Mouse (Mus musculus): ENCODE results near the gene Ero1l.

The Ero1l gene

GRCm38 (mm10) chr14:45318426-45319236 lies at the start of gene Ero1l:
Ero1l (minus strand) TSS chr14:45318771.
- in situ Hi-C loops (cut with MboI; ENCODE audit: low pct_unique_long_range_greater_than_20kb in 1 of 2, low sequenced_read_pairs in 2 of 2, unreplicated experiment in 1 of 2) = no loop called here

DNA sequence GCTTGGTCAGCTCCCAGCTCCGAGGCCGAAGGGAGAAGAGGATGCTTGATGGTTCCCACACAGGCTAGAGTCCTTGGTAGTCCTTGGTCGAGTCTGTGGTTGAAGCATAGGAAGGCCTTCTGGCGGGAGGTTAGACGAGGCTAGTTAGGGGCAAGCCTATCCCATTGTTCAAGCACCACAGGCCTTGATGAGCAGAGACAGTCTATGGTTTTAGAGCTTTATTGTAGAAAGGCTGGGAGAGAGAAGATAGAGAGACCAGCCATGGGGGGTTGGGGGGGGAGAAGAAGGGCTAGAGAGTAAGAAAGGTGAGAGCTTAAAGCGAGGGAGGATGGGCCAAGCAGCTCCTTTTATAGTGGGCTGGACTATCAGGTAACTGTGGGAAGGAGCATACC lies 46.6 kb upstream of the Ero1l start:
- in situ Hi-C loops (cut with MboI; ENCODE audit: low pct_unique_long_range_greater_than_20kb in 1 of 2, low sequenced_read_pairs in 2 of 2, unreplicated experiment in 1 of 2) = no loop called here

- in situ Hi-C loops (cut with MboI; ENCODE audit: low pct_unique_long_range_greater_than_20kb in 1 of 2, low sequenced_read_pairs in 2 of 2, unreplicated experiment in 1 of 2) = no loop called here
Measured at GRCm38 (mm10) chr14:45364211-45365195, 45.9 kb upstream of the Ero1l start.

- in situ Hi-C loops (cut with MboI; ENCODE audit: low pct_unique_long_range_greater_than_20kb in 1 of 2, low sequenced_read_pairs in 2 of 2, unreplicated experiment in 1 of 2) = no loop called here
Measured at GRCm38 (mm10) chr14:45350931-45351859, 32.6 kb upstream of the Ero1l start, which contains the start of gene Styx. Styx (plus strand) TSS chr14:45351093.

DNA sequence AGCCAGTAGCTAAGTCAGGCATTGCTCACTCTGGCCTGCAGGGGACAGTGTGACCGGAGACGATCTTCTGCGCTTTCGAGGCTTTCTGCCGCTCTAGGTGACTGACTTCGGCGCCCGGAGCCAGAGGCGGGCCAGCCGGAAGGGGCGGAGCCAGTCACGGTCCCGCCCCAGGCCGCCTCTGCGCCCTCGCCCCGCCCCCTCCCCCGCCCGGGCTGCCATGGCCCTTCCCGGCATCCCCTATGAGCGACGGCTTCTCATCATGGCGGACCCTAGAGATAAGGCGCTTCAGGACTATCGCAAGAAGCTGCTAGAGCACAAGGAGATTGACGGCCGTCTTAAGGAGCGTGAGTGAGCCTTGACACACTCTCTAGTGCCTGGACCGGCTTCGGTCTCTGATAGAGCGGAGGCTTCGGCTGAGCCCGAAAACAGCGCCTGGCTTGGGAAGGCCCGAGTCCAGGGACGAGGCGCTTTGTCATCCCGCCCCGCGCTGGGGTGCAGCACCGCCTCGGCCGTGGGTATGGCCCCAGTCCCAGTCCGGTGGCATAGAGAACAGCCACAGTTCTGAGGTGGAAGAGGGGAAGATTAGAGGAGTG lies 11.1 kb upstream of the Ero1l start, which contains the start of gene Psmc6:
Gene Psmc6 (plus strand): TSS at position 200 of the 593 bp plus-strand sequence.
- in situ Hi-C loops (cut with MboI; ENCODE audit: low pct_unique_long_range_greater_than_20kb in 1 of 2, low sequenced_read_pairs in 2 of 2, unreplicated experiment in 1 of 2) = loop anchor here (10.0 to 25.0 kb wide), 2 partner anchors 55 to 1933 kb away; no protein-coding TSS in a partner anchor

GRCm38 (mm10) chr14:45329018-45329588 lies 10.5 kb upstream of the Ero1l start:
- in situ Hi-C loops (cut with MboI; ENCODE audit: low pct_unique_long_range_greater_than_20kb in 1 of 2, low sequenced_read_pairs in 2 of 2, unreplicated experiment in 1 of 2) = loop anchor here in 1 of 2 experiments (25.0 kb wide), 1 partner anchor 1933 kb away; no protein-coding TSS in a partner anchor

GRCm38 (mm10) chr14:45328072-45328713 lies 9.6 kb upstream of the Ero1l start:
- in situ Hi-C loops (cut with MboI; ENCODE audit: low pct_unique_long_range_greater_than_20kb in 1 of 2, low sequenced_read_pairs in 2 of 2, unreplicated experiment in 1 of 2) = loop anchor here in 1 of 2 experiments (25.0 kb wide), 1 partner anchor 1934 kb away; no protein-coding TSS in a partner anchor

DNA sequence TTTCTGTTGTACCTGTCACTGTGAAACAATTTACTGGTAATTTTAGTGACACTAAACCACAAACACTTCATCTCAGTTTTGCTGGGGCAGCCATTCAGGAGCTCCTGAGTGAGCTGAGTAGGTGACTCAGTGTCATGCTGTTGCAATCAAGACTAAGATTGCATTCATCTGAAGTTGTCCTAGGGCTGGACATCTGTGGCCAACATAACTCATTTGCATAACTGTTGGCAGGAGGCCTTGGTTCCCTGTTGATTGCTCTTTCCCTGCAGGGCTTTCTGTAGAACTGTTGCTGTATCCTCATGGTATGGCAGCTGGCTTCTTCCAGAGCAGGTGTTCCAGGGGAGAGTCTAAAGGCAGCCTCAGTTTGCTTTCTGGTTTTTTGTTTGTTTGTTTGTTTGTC lies 6.9 kb upstream of the Ero1l start:
- in situ Hi-C loops (cut with MboI; ENCODE audit: low pct_unique_long_range_greater_than_20kb in 1 of 2, low sequenced_read_pairs in 2 of 2, unreplicated experiment in 1 of 2) = loop anchor here in 1 of 2 experiments (25.0 kb wide), 1 partner anchor 1937 kb away; no protein-coding TSS in a partner anchor

GRCm38 (mm10) chr14:45323320-45323719 lies 4.7 kb upstream of the Ero1l start:
- in situ Hi-C loops (cut with MboI; ENCODE audit: low pct_unique_long_range_greater_than_20kb in 1 of 2, low sequenced_read_pairs in 2 of 2, unreplicated experiment in 1 of 2) = no loop called here

DNA sequence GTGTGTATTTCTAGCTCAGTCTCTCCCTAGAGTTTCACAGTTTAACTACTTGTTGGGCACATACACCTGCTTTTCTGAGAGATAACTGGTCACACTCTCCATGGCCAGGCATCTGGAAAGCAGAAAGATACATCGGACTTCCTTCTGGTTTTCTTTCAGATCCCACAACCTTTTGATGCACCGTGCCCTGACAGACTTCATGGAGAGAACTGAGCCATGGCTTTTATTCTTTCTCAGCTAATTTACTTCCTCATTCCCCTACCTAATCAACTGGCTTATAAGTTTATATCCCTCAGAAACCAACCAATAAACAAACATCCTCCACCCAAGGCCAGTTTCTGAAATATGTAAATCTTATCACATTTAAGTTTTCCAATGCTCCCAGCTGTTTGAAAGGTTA lies 3.9 kb upstream of the Ero1l start:
- in situ Hi-C loops (cut with MboI; ENCODE audit: low pct_unique_long_range_greater_than_20kb in 1 of 2, low sequenced_read_pairs in 2 of 2, unreplicated experiment in 1 of 2) = no loop called here

GRCm38 (mm10) chr14:45321622-45322021 lies 3.1 kb upstream of the Ero1l start:
- in situ Hi-C loops (cut with MboI; ENCODE audit: low pct_unique_long_range_greater_than_20kb in 1 of 2, low sequenced_read_pairs in 2 of 2, unreplicated experiment in 1 of 2) = no loop called here

GRCm38 (mm10) chr14:45321067-45321466 lies 2.5 kb upstream of the Ero1l start:
- in situ Hi-C loops (cut with MboI; ENCODE audit: low pct_unique_long_range_greater_than_20kb in 1 of 2, low sequenced_read_pairs in 2 of 2, unreplicated experiment in 1 of 2) = no loop called here

DNA sequence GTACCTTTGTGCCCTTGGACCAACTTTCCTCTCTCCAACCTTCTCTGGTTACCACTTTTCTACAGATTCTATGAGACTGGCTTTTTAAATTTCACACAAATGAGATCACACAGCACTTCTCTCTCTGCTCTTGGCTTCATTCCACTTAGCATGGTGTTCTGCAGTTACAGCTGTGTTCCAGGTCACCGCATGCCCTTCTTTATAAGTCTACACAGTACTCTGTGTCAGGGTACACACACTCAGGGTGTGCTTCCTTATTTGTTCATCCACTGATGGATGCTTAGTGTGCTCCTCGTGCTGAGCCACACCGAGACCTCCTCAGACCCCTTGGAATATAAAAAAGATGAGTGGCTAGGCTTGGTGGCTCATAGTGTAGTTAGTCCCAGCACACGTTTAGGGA lies 1.5 kb upstream of the Ero1l start:
- in situ Hi-C loops (cut with MboI; ENCODE audit: low pct_unique_long_range_greater_than_20kb in 1 of 2, low sequenced_read_pairs in 2 of 2, unreplicated experiment in 1 of 2) = no loop called here

GRCm38 (mm10) chr14:45319237-45319610 lies 653 bp upstream of the Ero1l start:
- in situ Hi-C loops (cut with MboI; ENCODE audit: low pct_unique_long_range_greater_than_20kb in 1 of 2, low sequenced_read_pairs in 2 of 2, unreplicated experiment in 1 of 2) = no loop called here

GRCm38 (mm10) chr14:45317921-45318411 lies 605 bp downstream of the Ero1l start:
- in situ Hi-C loops (cut with MboI; ENCODE audit: low pct_unique_long_range_greater_than_20kb in 1 of 2, low sequenced_read_pairs in 2 of 2, unreplicated experiment in 1 of 2) = no loop called here

DNA sequence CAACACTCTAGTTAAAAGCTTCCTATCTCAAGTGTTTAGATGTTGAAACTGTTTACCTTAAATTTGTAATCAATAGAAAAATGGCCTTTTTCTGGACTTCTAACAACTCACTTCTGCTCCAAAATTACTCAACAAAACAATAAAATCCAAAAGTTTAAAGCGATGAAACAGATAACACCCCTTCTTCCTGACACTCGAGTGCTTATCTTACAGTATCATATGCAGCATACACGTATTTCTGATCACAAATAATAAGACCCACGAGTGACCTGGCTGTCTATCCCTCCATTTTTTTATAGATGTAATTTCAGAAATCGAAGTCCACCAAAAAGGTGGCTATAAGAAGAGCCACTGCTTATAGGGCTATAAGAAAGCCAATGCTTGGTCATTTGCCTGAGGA lies 1.6 kb downstream of the Ero1l start:
- in situ Hi-C loops (cut with MboI; ENCODE audit: low pct_unique_long_range_greater_than_20kb in 1 of 2, low sequenced_read_pairs in 2 of 2, unreplicated experiment in 1 of 2) = no loop called here

DNA sequence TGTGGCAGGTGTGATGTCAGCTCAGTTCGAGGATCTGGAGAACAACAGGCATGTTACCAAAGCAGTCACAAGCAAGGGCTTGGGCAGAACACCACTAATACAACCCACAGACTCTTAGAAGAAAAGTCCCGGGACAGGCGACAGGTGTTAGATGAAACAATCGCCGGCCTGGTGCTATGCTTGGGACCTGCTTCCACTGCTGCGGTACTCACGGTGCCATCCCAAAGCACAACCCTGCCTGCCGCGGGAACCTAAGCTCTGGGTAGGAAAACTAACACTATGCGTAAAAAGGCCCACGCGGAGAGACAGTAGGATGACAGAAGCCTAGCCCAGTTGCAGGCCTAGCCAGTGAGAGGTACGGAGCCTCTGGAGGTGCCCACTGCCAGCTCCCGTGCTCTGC lies 8.5 kb downstream of the Ero1l start:
- in situ Hi-C loops (cut with MboI; ENCODE audit: low pct_unique_long_range_greater_than_20kb in 1 of 2, low sequenced_read_pairs in 2 of 2, unreplicated experiment in 1 of 2) = no loop called here
